Mouse (Mus musculus): Measurements from ENCODE around the gene Zmat3. TPM values are rescaled to one million over a fixed set of nuclear protein-coding genes. Genes with fewer than 3 reads are reported as not detected.

Zmat3 gene
- total RNA-seq, 2 experiments from 2014 or later: 12.7 to 15.5 TPM

Other genes with a start within 250 kb of the Zmat3 start
- 10 to 100 TPM; 58.8 to 62.8 TPM for gene Pik3ca, start 31.7 kb upstream of the Zmat3 start, total RNA-seq (2021)
- gene Kcnmb3, start 126.2 kb upstream of the Zmat3 start, total RNA-seq (2021): under 1 TPM in 1 of 2 experiments, not detected in 1; 0.41 TPM
- 10 to 100 TPM; 28.9 to 38.0 TPM for gene Zfp639, start 144.2 kb upstream of the Zmat3 start, total RNA-seq (2021)
- gene Mfn1, start 163.5 kb upstream of the Zmat3 start, total RNA-seq (2021): 100 to 1,000 TPM in 1 of 2 experiments, 10 to 100 TPM in 1; 84.5 to 115 TPM

All from gastrocnemius, postnatal 4 days (tissue).